Mouse (Mus musculus) lung, adult 2 months (tissue): Measurements from ENCODE around the gene Hvcn1.

Experiments used
- CTCF ChIP-seq: fragments of 200-500 bp; IDR thresholded peaks from 2 replicates; pipeline ENCODE4 v1.5.1; 2011; ENCODE audit warnings: mild to moderate bottlenecking, low read length, control low read depth; ENCODE audit not compliant: insufficient read depth
- POLR2A ChIP-seq: fragments of 200-500 bp; IDR thresholded peaks from 2 replicates; pipeline ENCODE4 v1.6.1; 2011; ENCODE audit warnings: low read depth, mild to moderate bottlenecking, control low read depth, low read length, borderline replicate concordance; ENCODE audit errors: extremely low read depth

DNA sequence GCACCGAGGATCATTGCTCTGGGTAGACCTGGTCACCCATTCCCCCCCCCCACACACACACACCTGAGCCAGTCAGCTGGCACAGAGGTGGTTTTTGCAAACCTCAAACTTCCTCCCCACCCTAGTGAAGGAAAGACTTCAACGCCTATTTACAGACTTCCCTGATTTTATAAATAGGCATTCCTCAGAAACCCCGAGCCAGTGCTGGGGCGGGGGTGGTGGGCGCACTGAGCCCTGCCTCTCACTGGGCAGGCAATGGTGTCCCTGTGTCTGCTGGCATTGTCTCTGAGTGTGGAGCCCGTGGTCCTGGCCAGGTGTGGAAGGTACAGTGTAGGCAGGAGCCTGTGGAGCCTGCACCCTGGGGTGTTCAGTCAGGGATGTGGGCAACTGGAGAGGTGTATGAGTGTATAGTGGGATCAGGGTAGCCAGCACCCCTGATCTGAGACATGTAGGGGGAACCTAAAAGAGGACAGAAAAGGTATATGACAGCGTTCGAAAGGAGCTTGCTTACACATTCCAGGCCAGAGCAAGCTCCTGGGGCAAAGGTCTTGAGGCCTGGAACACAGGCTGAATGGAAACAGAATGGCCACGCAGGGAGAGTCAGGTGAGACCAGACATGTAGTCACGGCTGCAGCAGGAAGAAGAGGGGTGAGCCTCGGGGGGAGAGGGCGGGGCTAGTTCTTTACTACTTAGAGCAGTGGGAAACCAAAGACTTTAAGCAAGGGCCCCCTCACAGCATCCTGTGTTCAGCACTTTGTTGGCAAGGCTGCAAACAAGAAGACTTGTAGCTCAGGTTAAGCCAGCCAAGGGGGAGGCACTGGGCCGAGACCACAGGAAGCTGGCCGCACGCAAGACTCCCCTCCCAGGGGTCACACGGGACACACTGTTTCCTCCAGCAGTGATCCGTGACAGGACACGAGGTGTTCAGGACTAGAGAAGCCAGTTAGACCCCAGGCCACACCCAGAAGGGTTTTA lies 13.3 kb downstream of the Hvcn1 start:
- TF ChIP-seq CTCF (no peak), POLR2A (no peak)
